Mouse (Mus musculus) liver, adult 2 months (tissue): ENCODE results near the gene Mag.

Source experiments
- CTCF ChIP-seq: fragments of 200-500 bp; IDR thresholded peaks from 2 replicates; pipeline ENCODE4 v1.5.1; 2011; ENCODE audit warnings: low read depth, low read length, control low read depth
- POLR2A ChIP-seq: fragments of 200-500 bp; IDR thresholded peaks from 2 replicates; pipeline ENCODE4 v1.6.1; 2011; ENCODE audit warnings: low read length, control low read depth; ENCODE audit not compliant: insufficient read depth; ENCODE audit errors: extremely low read depth

DNA sequence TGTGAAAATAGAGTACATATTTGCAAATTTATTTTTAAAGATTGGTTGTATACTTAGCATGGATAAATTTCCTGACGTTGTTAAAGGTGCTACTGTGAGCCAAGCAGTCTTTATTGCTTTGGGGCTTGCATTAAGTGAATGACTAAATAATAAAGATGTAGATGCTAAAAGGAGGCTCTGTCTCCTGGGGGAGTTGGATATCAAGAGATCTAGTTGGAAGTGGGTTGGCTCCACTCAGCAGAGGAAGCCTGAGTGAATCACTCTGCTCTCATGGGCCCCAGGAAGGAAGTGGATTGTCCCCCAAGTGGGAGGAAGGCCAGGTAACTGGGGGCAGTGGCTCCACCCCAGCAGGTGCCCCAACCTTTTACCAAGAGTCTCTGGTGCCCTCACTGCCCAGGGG lies 56.9 kb downstream of the Mag start:
- no peak for TF ChIP-seq CTCF
- TF ChIP-seq POLR2A: no peak
